Mouse (Mus musculus) kidney, adult 2 months (tissue): ENCODE results near the gene Mfsd10.

Experiments
- CTCF ChIP-seq: fragments of 200-500 bp; conservative IDR thresholded peaks from 2 replicates; pipeline ENCODE4 v1.5.1; 2011; ENCODE audit warnings: low read depth, mild to moderate bottlenecking, control low read depth, low read length, moderate library complexity, mixed read lengths; ENCODE audit not compliant: insufficient read depth, insufficient read length
- POLR2A ChIP-seq: fragments of 200-500 bp; IDR thresholded peaks from one replicate; pipeline ENCODE4 v1.6.1; 2011; ENCODE audit warnings: low read depth, low read length, control low read depth

- no peak for TF ChIP-seq CTCF
- TF ChIP-seq POLR2A: no peak
Measured at GRCm38 (mm10) chr5:34657556-34657955, 20.5 kb upstream of the Mfsd10 start.
